8 mouse cellular contexts compared by ENCODE assay signal in genomic region chr16:21836311-21837072, GRCm38 (mm10). TPM values are rescaled to one million over a fixed set of nuclear protein-coding genes. Genes with fewer than 3 reads are reported as not detected.
A peak's percentile ranks its signal among the peaks of the same experiment; 100 is the strongest.
DNase-seq lines count a peak whose midpoint lies in the region; ATAC-seq lines count a peak whose summit lies in the region.

No protein-coding gene starts in this region.

- no peak overlapping the region for H3K4me3 ChIP-seq in neural tube, embryonic 12.5 days
- H3K4me3 ChIP-seq in intestine, embryonic 14.5 days (ENCODE audit: low read depth, low read length), result no peak overlapping the region

- H3K36me3 ChIP-seq in neural tube, embryonic 12.5 days, result no peaks in the 10 kb centered on the region
- no peaks in the 10 kb centered on the region for H3K36me3 ChIP-seq in intestine, embryonic 14.5 days (ENCODE audit: control insufficient read depth, insufficient read depth, low read length)

- no peak overlapping the region for H3K27ac ChIP-seq in neural tube, embryonic 12.5 days
- no peak overlapping the region for H3K27ac ChIP-seq in intestine, embryonic 14.5 days (ENCODE audit: low read depth)

- no peaks in the 10 kb centered on the region for H3K27me3 ChIP-seq in neural tube, embryonic 12.5 days (replicated peaks)
- H3K27me3 ChIP-seq in intestine, embryonic 14.5 days (replicated peaks; ENCODE audit: control insufficient read depth, insufficient read depth, low read length), result no peaks in the 10 kb centered on the region

- intact Hi-C loops in heart, postnatal 25 days (cut with DNase I), result loop anchor here (5.0 to 10.0 kb wide), 3 partner anchors 186 to 458 kb away; no protein-coding TSS in a partner anchor

- H3K4me2 ChIP-seq in neural tube, embryonic 12.5 days (replicated peaks), result no peak overlapping the region
- no peak overlapping the region for H3K4me2 ChIP-seq in intestine, embryonic 14.5 days (ENCODE audit: low read length)

- no peak overlapping the region for H3K9ac ChIP-seq in neural tube, embryonic 12.5 days
- H3K9ac ChIP-seq in intestine, embryonic 14.5 days (ENCODE audit: low read length), result no peak overlapping the region

- WGBS in neural tube, embryonic 12.5 days, result 59% methylated on average over 7 of the region's 7 CpGs
- WGBS in intestine, embryonic 14.5 days, result 54% methylated on average over 7 of the region's 7 CpGs

- peak; percentile 20 to 32 for DNase-seq in heart, adult 18-20 months
- no peak for DNase-seq in heart, postnatal 25 days (ENCODE audit: low spot score)
- no peak for DNase-seq in neural tube, embryonic 10.5 days (ENCODE audit: extremely low spot score, low spot score)
- DNase-seq in intestine, embryonic 14.5 days (ENCODE audit: low spot score), result no peak
- DNase-seq in thymus, postnatal 4 days, result peak; percentile 55
- DNase-seq in spleen, postnatal 4 days (ENCODE audit: low spot score in 2 of 2), result no peak
- no peak for DNase-seq in left cerebral cortex, adult 11 months (ENCODE audit: low spot score)

- peak; percentile 66; the same call in 1 of the 2 replicates for ATAC-seq in neural tube, embryonic 12.5 days (ENCODE audit: low FRiP score, low read depth)
- ATAC-seq in intestine, embryonic 14.5 days (replicated peaks; ENCODE audit: low FRiP score, low TSS enrichment, low read depth), result peak; percentile 59; the same call in 1 of the 2 replicates

- no peaks in the 10 kb centered on the region for H3K4me1 ChIP-seq in neural tube, embryonic 12.5 days
- no peaks in the 10 kb centered on the region for H3K4me1 ChIP-seq in intestine, embryonic 14.5 days (replicated peaks; ENCODE audit: control insufficient read depth, insufficient read depth, low read length)

- H3K9me3 ChIP-seq in neural tube, embryonic 12.5 days, result no peaks in the 10 kb centered on the region
- H3K9me3 ChIP-seq in intestine, embryonic 14.5 days (ENCODE audit: control insufficient read depth, low read length), result no peaks in the 10 kb centered on the region

RNA-seq across cellular contexts. Expression of gene Map3k13, which starts 42.3 kb away (rescaled TPM):
- total RNA-seq in heart, adult 18-20 months (2021), result under 1 TPM; 0.77 to 0.87 TPM
- total RNA-seq in heart, postnatal 25 days (2021), result under 1 TPM; 0.81 to 0.89 TPM
- 11.0 and 12.2 TPM in 2 replicates for polyA plus RNA-seq in neural tube, embryonic 12.5 days (2016; fragmentation: Nextera tagmentation; extraction: Ambion mirVana)
- polyA plus RNA-seq in intestine, embryonic 14.5 days (2014; fragmentation: Nextera tagmentation; extraction: Ambion mirVana), result 1.4 and 1.7 TPM in 2 replicates

RNA-seq across cellular contexts. Expression of gene Ehhadh, which starts 48.9 kb away (rescaled TPM):
- total RNA-seq in heart, adult 18-20 months (2021), result 10 to 100 TPM; 12.2 to 19.0 TPM
- 10 to 100 TPM; 12.1 to 13.8 TPM for total RNA-seq in heart, postnatal 25 days (2021)
- polyA plus RNA-seq in neural tube, embryonic 12.5 days (2016; fragmentation: Nextera tagmentation; extraction: Ambion mirVana), result 1.5 and 1.9 TPM in 2 replicates
- 4.2 and 4.8 TPM in 2 replicates for polyA plus RNA-seq in intestine, embryonic 14.5 days (2014; fragmentation: Nextera tagmentation; extraction: Ambion mirVana)

Comparison
In these comparisons a context has a peak if more than half of its experiments do, and no peak if none do; other contexts are left out.
1. DNase-seq: peak in heart, adult 18-20 months (2 of 2) and thymus, postnatal 4 days (single experiment); none in heart, postnatal 25 days (single experiment), neural tube, embryonic 10.5 days (single experiment), intestine, embryonic 14.5 days (single experiment), spleen, postnatal 4 days (0 of 2) and left cerebral cortex, adult 11 months (single experiment).